Mouse (Mus musculus): Measurements from ENCODE around the gene Sulf2.

The Sulf2 gene

GRCm38 (mm10) chr2:166088991-166089390, 66.5 kb downstream of the Sulf2 start:
- no peak for DNase-seq (ENCODE audit: low spot score in 2 of 2)

DNA sequence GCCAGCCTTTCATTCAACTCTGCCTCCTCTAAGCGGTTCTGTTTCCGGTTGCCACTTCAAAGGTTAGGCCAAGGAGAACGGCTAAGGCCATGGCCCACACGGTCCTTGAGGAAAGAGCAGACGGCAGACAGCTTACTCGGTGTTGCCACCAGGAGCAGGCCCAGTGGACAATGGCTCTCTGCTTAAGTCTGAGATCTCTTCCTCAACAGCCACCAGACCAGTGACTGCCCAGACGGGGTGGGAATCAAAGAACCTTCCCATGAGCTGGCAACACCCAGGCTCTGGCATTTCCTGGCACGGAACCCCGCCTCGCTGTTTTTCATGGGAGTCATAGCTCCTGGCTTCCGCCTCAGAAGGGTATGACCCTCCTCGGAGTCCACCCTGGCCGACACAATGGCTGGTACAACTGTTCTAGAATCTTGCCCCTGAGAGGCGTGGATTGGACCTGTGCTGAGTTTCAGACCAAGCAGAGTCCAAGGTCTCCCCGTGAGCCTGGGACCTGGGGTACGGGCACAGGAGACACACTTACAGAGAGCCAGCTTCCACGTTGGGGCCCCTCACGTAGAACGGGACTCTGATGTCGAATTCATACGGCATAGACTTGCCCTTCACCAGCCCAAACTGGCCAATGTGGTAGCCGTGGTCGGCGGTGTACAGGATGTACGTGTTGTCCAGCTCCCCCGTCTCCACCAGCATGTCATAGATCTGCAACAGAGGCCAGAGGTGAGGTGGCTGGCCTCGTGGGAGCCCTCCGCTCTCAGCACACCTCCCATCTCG, 68.8 kb downstream of the Sulf2 start:
- DNase-seq (ENCODE audit: low spot score in 2 of 2): no peak

- DNase-seq (ENCODE audit: low spot score in 2 of 2): no peak
These were observed 69.7 kb downstream of the Sulf2 start for GRCm38 (mm10) chr2:166085780-166086179.

- DNase-seq (ENCODE audit: low spot score in 2 of 2): peak in 1 of 2 experiments; percentile 70
These were observed 70.5 kb downstream of the Sulf2 start for GRCm38 (mm10) chr2:166084964-166085363.

DNA sequence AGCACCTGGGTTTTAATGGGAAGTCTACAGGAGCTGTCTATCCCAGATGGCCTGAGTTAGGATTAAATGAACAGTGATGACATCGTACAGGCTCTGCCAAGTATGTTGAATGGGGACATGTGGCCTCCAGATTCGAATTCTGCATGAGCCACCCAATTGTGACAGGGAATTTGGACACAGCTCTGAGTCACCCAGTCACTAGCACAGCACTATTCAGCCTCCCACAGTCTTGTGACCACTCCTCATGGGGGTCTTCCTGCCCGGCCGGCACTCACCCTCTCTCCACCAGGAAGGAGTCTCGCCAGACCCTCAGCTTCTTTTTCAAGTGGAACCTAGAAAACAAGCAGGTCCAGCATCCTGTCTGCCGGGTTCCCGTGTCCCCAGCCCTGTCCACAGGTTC, 71.4 kb downstream of the Sulf2 start:
- DNase-seq (ENCODE audit: low spot score in 2 of 2): no peak

DNA sequence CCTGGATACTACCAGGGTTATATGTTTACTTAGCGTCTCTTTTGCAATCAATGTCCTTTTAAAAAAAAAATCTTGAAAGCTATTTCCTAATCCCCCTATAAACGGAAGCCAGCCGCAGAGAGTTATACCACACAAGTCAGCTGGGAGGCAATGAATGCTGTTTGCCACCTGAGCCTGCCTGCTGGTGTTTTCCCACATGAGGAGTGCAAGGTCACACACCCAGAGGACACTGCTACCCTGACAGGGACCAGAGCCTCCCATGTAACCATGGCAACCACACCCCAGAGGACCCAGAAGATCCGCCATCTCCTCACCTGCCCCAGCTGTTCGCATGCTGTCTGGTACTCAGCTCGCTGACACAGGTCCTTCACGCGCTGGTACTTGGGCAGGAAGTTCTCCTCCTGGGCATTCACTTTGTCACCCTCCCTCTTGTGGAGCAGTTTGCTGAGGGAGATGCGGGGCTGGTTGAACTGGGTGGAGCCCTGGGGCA, 71.9 kb downstream of the Sulf2 start:
- DNase-seq (ENCODE audit: low spot score in 2 of 2): no peak

- no peak for DNase-seq (ENCODE audit: low spot score in 2 of 2)
These were observed 72.8 kb downstream of the Sulf2 start for GRCm38 (mm10) chr2:166082661-166083060.

GRCm38 (mm10) chr2:166082193-166082592, 73.3 kb downstream of the Sulf2 start:
- DNase-seq (ENCODE audit: low spot score in 2 of 2): peak in 1 of 2 experiments; percentile 81

GRCm38 (mm10) chr2:166080967-166081750, 74.3 kb downstream of the Sulf2 start:
- no peak for DNase-seq (ENCODE audit: low spot score in 2 of 2)

- no peak for DNase-seq (ENCODE audit: low spot score in 2 of 2)
These were observed 75.2 kb downstream of the Sulf2 start for GRCm38 (mm10) chr2:166079961-166080885.

- DNase-seq (ENCODE audit: low spot score in 2 of 2): no peak
These were observed 76.2 kb downstream of the Sulf2 start for GRCm38 (mm10) chr2:166079231-166079630.

GRCm38 (mm10) chr2:166077371-166077770, 78.1 kb downstream of the Sulf2 start:
- no peak for DNase-seq (ENCODE audit: low spot score in 2 of 2)

DNA sequence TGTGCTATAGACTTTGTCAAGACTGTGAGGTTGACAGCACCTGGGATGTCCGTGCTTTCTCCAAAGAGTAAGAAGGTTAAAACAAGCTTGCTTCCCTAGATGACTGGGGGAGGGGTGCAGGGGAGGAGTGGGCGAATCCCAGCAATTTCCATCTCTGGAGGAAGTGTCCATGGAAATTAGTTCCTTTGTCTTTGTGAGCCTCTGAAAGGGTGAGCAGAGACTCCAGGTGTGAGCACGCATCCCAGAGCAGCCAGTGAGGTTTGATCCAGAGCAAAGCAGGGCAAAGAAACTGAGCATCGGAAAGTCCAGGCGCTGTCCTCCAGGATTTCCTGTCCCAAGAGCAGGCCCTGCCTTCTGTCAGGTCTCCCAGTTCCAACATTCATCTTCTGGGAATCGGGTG, 81.1 kb downstream of the Sulf2 start:
- DNase-seq (ENCODE audit: low spot score in 2 of 2): no peak

DNA sequence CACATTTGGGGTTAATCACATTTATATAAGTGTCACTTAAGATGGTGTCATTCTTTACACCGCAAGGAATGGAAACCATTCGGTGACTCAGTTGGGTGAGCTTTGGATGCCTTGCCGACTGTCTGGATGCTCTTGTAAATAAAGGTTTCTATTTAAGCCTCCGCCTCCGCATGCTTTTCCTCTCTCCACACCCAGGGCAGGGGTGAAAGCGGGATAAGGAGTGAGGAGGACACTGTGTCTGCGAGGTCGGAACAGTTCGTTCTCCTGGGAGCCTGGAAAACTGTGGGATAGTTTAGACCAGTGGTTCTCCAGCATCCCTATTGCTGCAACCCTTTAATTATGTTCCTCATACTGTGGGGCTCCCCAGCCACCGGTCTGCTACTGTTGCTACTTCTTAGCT, 82.4 kb downstream of the Sulf2 start:
- DNase-seq (ENCODE audit: low spot score in 2 of 2): no peak

GRCm38 (mm10) chr2:166071889-166072288, 83.6 kb downstream of the Sulf2 start:
- no peak for DNase-seq (ENCODE audit: low spot score in 2 of 2)

- DNase-seq (ENCODE audit: low spot score in 2 of 2): no peak
These were observed 84.0 kb downstream of the Sulf2 start for GRCm38 (mm10) chr2:166071481-166071880.

DNA sequence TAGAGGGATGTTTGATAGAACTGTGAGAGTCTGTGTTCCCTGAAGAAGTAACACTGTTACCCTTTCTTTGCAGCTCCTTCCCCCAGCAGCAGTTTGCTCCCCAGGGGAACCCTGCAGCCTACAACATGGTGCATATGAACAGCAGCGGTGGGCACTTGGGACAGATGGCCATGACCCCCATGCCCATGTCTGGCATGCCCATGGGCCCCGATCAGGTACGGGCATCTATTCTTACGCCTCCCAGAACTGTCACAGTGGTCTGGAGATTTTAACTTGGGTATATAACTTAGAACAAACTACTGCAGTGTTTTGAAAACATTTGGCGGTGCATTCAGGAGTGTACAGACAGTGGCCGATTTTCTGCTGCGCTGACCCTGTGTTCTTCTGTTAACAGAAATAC, 85.7 kb downstream of the Sulf2 start:
- no peak for DNase-seq (ENCODE audit: low spot score in 2 of 2)

GRCm38 (mm10) chr2:166069164-166069563, 86.3 kb downstream of the Sulf2 start:
- DNase-seq (ENCODE audit: low spot score in 2 of 2): no peak

DNA sequence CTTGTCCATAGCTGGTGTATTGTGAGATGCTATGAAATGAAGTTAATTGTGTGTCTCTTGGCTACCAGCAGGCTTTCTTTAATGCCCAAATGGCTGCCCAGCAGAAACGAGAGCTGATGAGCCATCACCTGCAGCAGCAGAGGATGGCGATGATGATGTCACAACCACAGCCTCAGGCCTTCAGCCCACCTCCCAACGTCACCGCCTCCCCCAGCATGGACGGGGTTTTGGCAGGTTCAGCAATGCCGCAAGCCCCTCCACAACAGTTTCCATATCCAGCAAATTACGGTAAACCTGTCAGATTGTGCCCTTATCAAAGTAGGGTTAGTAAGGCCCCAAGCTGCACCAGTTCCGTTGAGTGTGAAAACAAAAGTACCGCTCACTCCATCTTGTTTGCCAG, 87.2 kb downstream of the Sulf2 start:
- no peak for DNase-seq (ENCODE audit: low spot score in 2 of 2)

GRCm38 (mm10) chr2:166066434-166066833, 89.0 kb downstream of the Sulf2 start:
- no peak for DNase-seq (ENCODE audit: low spot score in 2 of 2)

GRCm38 (mm10) chr2:166062431-166062830, 93.0 kb downstream of the Sulf2 start:
- DNase-seq (ENCODE audit: low spot score in 2 of 2): no peak

- no peak for DNase-seq (ENCODE audit: low spot score in 2 of 2)
These were observed 93.5 kb downstream of the Sulf2 start for GRCm38 (mm10) chr2:166062008-166062407.
